Mouse (Mus musculus) urinary bladder, postnatal 14 days (tissue): ENCODE data around the gene Slc16a9.
"Not testable (repeated sequence)": the region's sequence is repeated elsewhere in the genome, so short reads cannot be mapped to it uniquely, and the experiment has no call there.

Source experiments
- DNase-seq: peaks from one replicate; pipeline ENCODE4 v3.0.0; 2021; ENCODE audit warnings: low spot score

Slc16a9 gene

GRCm38 (mm10) chr10:70244921-70245558, at the start of gene Slc16a9:
TSS of gene Slc16a9 (plus strand) at chr10:70245100.
- DNase-seq = peak; percentile 66

- DNase-seq = no peak
Observed at GRCm38 (mm10) chr10:70195279-70195678, 49.6 kb upstream of the Slc16a9 start.

GRCm38 (mm10) chr10:70195786-70196185, 49.1 kb upstream of the Slc16a9 start:
- no peak for DNase-seq

- no peak for DNase-seq
Observed at GRCm38 (mm10) chr10:70196666-70197065, 48.2 kb upstream of the Slc16a9 start.

- no peak for DNase-seq
Observed at GRCm38 (mm10) chr10:70197601-70198000, 47.3 kb upstream of the Slc16a9 start.

GRCm38 (mm10) chr10:70198012-70198411, 46.9 kb upstream of the Slc16a9 start:
- DNase-seq = no peak

- DNase-seq = no peak
Observed at GRCm38 (mm10) chr10:70198951-70199463, 45.9 kb upstream of the Slc16a9 start.

- no peak for DNase-seq
Observed at GRCm38 (mm10) chr10:70199466-70200210, 45.3 kb upstream of the Slc16a9 start.

- DNase-seq = no peak
Observed at GRCm38 (mm10) chr10:70200889-70201500, 43.9 kb upstream of the Slc16a9 start.

- peak; percentile 63 for DNase-seq
Observed at GRCm38 (mm10) chr10:70204505-70205399, 40.1 kb upstream of the Slc16a9 start, which contains the start of gene Mrln. TSS of gene Mrln (plus strand) at chr10:70204664.

- no peak for DNase-seq
Observed at GRCm38 (mm10) chr10:70211281-70211680, 33.6 kb upstream of the Slc16a9 start.

GRCm38 (mm10) chr10:70220971-70221370, 23.9 kb upstream of the Slc16a9 start:
- DNase-seq = no peak

- DNase-seq = not testable (repeated sequence)
Observed at GRCm38 (mm10) chr10:70222231-70222630, 22.7 kb upstream of the Slc16a9 start.

GRCm38 (mm10) chr10:70224571-70224970, 20.3 kb upstream of the Slc16a9 start:
- no peak for DNase-seq

GRCm38 (mm10) chr10:70225760-70226159, 19.1 kb upstream of the Slc16a9 start:
- DNase-seq = no peak

- DNase-seq = no peak
Observed at GRCm38 (mm10) chr10:70226608-70227007, 18.3 kb upstream of the Slc16a9 start.

- no peak for DNase-seq
Observed at GRCm38 (mm10) chr10:70230352-70230751, 14.5 kb upstream of the Slc16a9 start.

- no peak for DNase-seq
Observed at GRCm38 (mm10) chr10:70237936-70238335, 7.0 kb upstream of the Slc16a9 start.

GRCm38 (mm10) chr10:70242751-70243444, 2.0 kb upstream of the Slc16a9 start:
- DNase-seq = no peak

GRCm38 (mm10) chr10:70245559-70245945, 652 bp downstream of the Slc16a9 start:
- no peak for DNase-seq

- DNase-seq = no peak
Observed at GRCm38 (mm10) chr10:70246076-70246475, 1.2 kb downstream of the Slc16a9 start.
